Mouse (Mus musculus): ENCODE results near the gene Arhgap15.
"Not testable (repeated sequence)": the region's sequence is repeated elsewhere in the genome, so short reads cannot be mapped to it uniquely, and the experiment has no call there.

Arhgap15 gene

GRCm38 (mm10) chr2:43748287-43748983, at the start of gene Arhgap15:
Gene Arhgap15, plus strand, starts transcription at chr2:43748824.
- in situ Hi-C loops (cut with MboI; ENCODE audit: unreplicated experiment in 2 of 2) = no loop called here

- in situ Hi-C loops (cut with MboI; ENCODE audit: unreplicated experiment in 2 of 2) = no loop called here
Measured at GRCm38 (mm10) chr2:43712611-43713138, 35.9 kb upstream of the Arhgap15 start.

- in situ Hi-C loops (cut with MboI; ENCODE audit: unreplicated experiment in 2 of 2) = loop anchor here (5.0 kb wide), 2 partner anchors 180 to 185 kb away; no protein-coding TSS in a partner anchor
Measured at GRCm38 (mm10) chr2:43722446-43723103, 26.0 kb upstream of the Arhgap15 start.

DNA sequence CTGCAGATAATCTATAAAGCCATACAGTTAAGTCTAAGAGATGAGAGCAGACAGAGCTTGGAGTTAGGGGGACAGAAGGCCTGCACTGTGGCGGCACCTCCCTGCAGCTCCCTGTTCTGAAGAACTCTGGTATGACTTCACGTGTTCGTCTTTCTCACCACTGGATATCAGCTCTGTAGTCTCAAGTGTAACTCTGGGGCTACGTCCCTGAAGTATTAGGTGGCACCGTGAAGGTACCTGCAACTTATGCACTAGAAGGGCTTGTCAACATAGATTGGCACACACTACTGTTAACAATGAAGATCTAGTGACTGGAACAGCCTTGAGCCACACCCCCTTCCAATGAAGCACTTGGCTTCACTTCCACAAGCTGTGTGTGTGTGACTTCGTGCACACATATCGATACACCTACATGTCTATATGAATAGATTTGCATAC, 25.5 kb upstream of the Arhgap15 start:
- in situ Hi-C loops (cut with MboI; ENCODE audit: unreplicated experiment in 2 of 2) = loop anchor here (5.0 kb wide), 2 partner anchors 179 to 184 kb away; no protein-coding TSS in a partner anchor

DNA sequence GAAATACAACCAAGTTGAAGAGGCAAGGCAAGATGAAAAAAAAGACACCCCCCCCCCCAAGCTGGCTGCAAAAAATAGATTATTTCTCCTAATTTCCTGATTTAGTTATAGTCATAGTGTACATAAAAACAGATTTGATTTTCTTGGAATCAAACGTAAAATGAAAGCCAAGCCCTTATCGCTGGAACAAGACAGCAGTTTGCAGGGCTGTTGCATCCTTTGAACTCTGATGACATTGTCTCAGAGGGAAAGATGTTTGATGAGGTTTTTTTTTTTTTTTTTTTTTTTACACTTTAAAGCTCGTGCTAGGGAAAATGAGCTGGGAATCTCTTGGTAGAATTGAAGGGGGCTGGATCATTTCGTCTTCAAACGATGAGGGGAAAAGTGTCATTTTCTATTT, 21.4 kb upstream of the Arhgap15 start:
- in situ Hi-C loops (cut with MboI; ENCODE audit: unreplicated experiment in 2 of 2) = no loop called here

- in situ Hi-C loops (cut with MboI; ENCODE audit: unreplicated experiment in 2 of 2) = no loop called here
Measured at GRCm38 (mm10) chr2:43727693-43728092, 20.9 kb upstream of the Arhgap15 start.

DNA sequence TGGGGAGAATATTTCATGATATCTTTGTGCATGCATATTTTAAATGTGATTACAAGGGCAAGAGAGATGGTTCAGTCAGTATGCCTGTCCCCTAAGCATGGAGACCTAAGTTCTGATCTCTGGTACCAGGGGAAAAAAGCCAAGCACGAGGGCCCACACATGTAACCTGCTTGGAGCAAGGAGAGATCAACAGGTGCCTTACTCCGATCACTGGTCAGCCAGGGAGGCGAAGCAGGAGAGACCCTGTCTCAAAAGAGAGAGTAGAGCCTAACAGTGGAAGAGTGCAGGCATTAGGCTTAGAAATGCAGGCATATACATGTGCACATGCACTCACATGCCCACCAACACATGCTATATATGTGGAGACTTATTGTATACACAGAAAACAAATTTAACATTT, 19.8 kb upstream of the Arhgap15 start:
- in situ Hi-C loops (cut with MboI; ENCODE audit: unreplicated experiment in 2 of 2) = no loop called here

DNA sequence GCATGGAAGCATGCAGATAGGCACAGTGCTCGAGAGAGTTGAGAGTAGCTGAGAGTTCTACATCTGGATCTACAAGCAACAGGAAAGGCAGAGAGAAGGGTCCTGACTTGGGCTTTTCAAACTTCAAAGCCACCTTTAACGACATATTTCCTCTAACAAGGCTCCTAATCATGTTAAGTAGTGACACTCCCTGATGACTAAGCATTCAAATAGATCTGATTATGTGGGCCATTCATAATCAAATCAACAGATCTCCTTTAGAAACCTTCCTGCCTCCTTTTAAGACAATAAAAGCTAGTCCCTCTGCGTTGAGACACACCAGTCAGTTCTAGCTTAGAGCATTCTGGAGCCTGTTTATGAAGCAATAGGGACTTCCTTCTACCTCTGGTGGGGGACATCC, 16.2 kb upstream of the Arhgap15 start:
- in situ Hi-C loops (cut with MboI; ENCODE audit: unreplicated experiment in 2 of 2) = no loop called here

- in situ Hi-C loops (cut with MboI; ENCODE audit: unreplicated experiment in 2 of 2) = not testable (repeated sequence)
Measured at GRCm38 (mm10) chr2:43735071-43735470, 13.6 kb upstream of the Arhgap15 start.

GRCm38 (mm10) chr2:43737546-43737945, 11.1 kb upstream of the Arhgap15 start:
- in situ Hi-C loops (cut with MboI; ENCODE audit: unreplicated experiment in 2 of 2) = no loop called here

DNA sequence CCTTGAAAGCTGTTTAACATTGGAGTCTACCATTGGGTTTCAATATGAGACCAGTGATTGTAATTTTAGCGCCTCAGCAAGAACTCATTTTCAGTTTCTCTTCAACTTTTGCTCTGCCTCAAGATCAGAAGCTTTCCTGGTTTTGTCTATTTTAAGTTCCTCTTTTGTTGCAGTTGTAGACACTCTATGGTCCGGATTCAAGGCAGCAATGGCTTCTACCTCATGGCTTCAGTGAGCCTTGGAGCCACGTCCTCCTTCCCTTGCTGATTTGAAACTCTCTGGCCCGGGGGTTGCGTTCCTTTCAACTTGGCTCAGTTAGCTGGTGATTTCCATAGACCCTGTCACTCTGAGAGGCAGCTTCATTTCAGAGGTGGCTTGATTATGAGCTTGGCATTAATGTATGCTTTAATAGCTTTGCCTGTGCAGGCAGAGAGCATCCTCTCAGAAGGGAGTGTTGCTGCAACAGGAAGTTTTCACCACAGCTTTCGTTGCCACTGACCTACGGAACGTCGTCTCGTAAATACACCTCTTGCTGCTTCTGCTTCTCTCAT, 10.0 kb upstream of the Arhgap15 start:
- in situ Hi-C loops (cut with MboI; ENCODE audit: unreplicated experiment in 2 of 2) = no loop called here

DNA sequence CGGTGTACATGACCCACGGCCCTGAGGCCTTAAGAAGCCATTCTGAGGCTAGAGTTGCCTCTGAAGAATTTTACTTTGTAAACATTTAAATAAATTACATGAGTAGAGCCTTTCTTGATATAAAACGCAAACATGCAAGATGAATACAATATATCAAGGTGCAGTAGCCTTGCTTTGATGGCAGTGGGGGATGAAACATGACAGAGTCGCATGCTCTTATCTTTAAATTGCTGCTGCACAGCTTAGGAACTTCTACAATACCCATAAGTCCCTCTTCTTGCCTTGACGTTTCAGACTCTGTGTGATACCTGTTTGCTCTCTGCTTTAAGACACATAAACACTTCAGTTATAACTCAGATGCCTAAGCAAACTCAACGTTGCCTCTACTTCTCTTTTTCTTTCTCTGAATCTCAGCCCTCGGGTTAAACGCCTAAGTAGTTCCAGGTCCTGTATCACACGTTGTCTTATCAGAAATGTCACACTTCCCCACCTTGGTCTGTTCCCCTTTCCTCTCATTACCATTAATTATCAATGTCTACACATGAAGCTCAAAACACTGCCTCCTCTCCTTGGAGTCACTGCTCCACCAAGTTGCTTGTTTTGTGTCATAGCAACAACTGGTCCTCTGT, 9.3 kb upstream of the Arhgap15 start:
- in situ Hi-C loops (cut with MboI; ENCODE audit: unreplicated experiment in 2 of 2) = no loop called here

GRCm38 (mm10) chr2:43749321-43749720, 697 bp downstream of the Arhgap15 start:
- in situ Hi-C loops (cut with MboI; ENCODE audit: unreplicated experiment in 2 of 2) = no loop called here

DNA sequence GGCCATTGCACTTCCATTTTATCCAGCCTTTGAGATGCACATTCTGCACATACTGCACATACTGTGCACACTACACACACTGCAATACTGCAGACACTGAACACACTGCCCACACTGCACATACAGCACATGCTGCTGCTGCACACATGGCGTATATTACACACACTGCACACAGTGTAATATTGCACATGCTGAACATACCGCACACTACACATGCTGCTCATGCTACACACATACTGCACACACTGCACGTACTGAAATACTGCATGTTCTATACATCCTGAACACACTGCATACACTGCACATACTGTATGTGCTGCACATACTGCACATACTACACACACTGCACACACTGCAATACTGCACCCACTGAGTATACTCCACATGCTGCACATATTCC, 7.3 kb downstream of the Arhgap15 start:
- in situ Hi-C loops (cut with MboI; ENCODE audit: unreplicated experiment in 2 of 2) = no loop called here

DNA sequence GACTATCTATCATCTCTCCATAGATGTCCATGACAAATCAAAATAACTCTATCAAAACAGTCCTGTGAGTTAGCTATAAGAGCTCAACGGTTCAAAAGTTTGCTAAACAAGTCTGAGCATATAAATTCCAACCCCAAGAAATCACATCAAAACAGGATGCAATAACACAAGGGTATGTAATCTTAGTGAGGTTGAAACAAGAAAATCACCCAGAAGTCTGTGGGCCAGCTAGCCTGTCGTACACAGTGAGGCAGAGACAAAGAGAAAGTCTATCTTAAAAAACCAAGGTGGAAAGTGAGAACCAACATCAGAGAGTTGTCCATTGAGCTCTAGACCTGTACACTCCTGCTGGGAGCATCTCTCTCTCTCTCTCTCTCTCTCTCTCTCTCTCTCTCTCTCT, 8.0 kb downstream of the Arhgap15 start:
- in situ Hi-C loops (cut with MboI; ENCODE audit: unreplicated experiment in 2 of 2) = no loop called here

DNA sequence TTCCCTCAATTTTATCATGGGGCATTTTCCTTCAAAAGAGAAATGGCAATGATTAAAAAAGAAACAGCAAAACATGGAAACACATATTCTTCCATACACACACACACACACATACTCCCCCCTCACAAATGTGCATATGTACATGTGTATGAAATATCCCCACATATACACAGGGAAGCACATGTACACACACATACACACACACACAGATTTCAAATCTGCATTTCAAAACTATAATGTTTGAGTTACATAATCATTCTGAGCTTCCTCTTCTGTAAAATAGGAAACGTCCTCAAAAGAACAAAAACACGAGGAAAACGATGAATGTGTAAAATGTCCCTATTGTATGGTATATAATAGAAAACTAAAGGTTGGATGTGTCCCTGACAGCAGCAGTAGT, 13.1 kb downstream of the Arhgap15 start:
- in situ Hi-C loops (cut with MboI; ENCODE audit: unreplicated experiment in 2 of 2) = no loop called here

GRCm38 (mm10) chr2:43763279-43763678, 14.7 kb downstream of the Arhgap15 start:
- in situ Hi-C loops (cut with MboI; ENCODE audit: unreplicated experiment in 2 of 2) = no loop called here

- in situ Hi-C loops (cut with MboI; ENCODE audit: unreplicated experiment in 2 of 2) = no loop called here
Measured at GRCm38 (mm10) chr2:43764456-43764855, 15.8 kb downstream of the Arhgap15 start.

DNA sequence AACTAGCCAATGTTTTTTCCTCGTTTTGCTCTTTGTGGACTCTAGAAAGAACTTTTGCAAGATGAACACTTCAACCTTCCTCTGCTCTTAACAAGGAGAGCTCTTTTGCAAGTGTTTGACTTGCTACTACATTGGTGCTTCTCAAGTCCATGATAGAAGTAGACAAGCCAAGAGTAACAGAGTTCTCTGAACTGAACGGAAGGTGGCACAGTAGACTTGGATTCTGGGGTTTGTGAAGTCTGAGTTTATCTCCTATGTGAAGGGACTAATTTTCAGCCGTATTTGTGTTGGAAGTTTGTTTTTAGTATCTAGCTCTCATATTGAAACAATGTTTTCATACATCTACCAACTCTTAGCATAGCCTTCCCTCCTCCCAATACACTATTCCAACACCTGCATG, 17.6 kb downstream of the Arhgap15 start:
- in situ Hi-C loops (cut with MboI; ENCODE audit: unreplicated experiment in 2 of 2) = no loop called here

DNA sequence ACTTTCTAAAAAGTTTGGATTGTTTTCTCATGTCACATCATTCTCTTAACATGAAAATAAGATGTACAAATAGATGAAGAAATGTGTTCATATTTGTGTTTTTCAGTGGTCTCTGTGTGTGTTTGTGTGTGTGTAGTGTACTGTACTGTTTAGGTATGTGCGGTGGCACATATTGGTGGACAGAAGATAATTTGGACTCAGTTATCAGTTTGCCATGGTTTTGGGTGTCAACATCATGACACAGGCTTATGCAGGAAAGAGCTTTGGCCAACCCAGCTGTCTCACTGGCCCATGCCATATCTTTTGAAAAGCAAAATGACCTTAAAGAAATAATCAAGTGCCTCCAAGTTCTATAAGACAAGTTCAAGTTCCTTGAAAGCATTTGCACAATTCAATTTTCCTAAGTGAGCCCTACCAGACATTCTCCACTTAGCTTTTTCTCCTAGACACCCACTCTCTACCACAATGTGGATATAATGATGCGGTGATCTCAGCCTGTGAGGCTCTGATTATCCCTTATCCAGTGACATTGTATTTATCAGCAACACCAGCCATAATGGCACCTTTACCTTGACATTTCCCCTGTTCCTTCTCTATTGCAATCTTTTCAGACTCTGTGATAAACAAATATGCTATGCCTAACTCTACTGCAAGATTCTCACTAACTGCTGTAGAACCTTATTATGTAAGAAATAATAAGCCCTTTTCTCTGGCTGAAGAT, 21.4 kb downstream of the Arhgap15 start:
- in situ Hi-C loops (cut with MboI; ENCODE audit: unreplicated experiment in 2 of 2) = no loop called here

- in situ Hi-C loops (cut with MboI; ENCODE audit: unreplicated experiment in 2 of 2) = no loop called here
Measured at GRCm38 (mm10) chr2:43772640-43773039, 24.0 kb downstream of the Arhgap15 start.

Measured in v-Abl transformed pro-B cells (cell line).